Mouse (Mus musculus): ENCODE measurements around the gene Sash3. TPM values are rescaled to one million over a fixed set of nuclear protein-coding genes. Genes with fewer than 3 reads are reported as not detected.

Gene Sash3
- polyA plus RNA-seq (2012) = 0.58 and 0.84 TPM in 2 replicates

GRCm38 (mm10) chrX:48146262-48146661, at the start of gene Sash3:
Gene Sash3, plus strand, starts transcription at chrX:48146436.
- no peak for TF ChIP-seq GATA1 (IDR thresholded peaks at IDR 0.05; ENCODE audit: low read length)

- no peak for TF ChIP-seq GATA1 (IDR thresholded peaks at IDR 0.05; ENCODE audit: low read length)
These were observed 49.7 kb upstream of the Sash3 start for GRCm38 (mm10) chrX:48096580-48096979.

GRCm38 (mm10) chrX:48098470-48099129, 47.6 kb upstream of the Sash3 start:
- TF ChIP-seq GATA1 (IDR thresholded peaks at IDR 0.05; ENCODE audit: low read length) = no peak

- no peak for TF ChIP-seq GATA1 (IDR thresholded peaks at IDR 0.05; ENCODE audit: low read length)
These were observed 46.4 kb upstream of the Sash3 start for GRCm38 (mm10) chrX:48099871-48100270.

GRCm38 (mm10) chrX:48103256-48103655, 43.0 kb upstream of the Sash3 start:
- no peak for TF ChIP-seq GATA1 (IDR thresholded peaks at IDR 0.05; ENCODE audit: low read length)

GRCm38 (mm10) chrX:48104736-48105441, 41.3 kb upstream of the Sash3 start:
- no peak for TF ChIP-seq GATA1 (IDR thresholded peaks at IDR 0.05; ENCODE audit: low read length)

GRCm38 (mm10) chrX:48106226-48106625, 40.0 kb upstream of the Sash3 start:
- no peak for TF ChIP-seq GATA1 (IDR thresholded peaks at IDR 0.05; ENCODE audit: low read length)

GRCm38 (mm10) chrX:48108394-48109315, 37.6 kb upstream of the Sash3 start, which contains the start of gene Xpnpep2:
Gene Xpnpep2, plus strand, starts transcription at chrX:48108725.
- TF ChIP-seq GATA1 (IDR thresholded peaks at IDR 0.05; ENCODE audit: low read length) = no peak

GRCm38 (mm10) chrX:48109316-48109655, 37.0 kb upstream of the Sash3 start:
- no peak for TF ChIP-seq GATA1 (IDR thresholded peaks at IDR 0.05; ENCODE audit: low read length)

- TF ChIP-seq GATA1 (IDR thresholded peaks at IDR 0.05; ENCODE audit: low read length) = no peak
These were observed 26.9 kb upstream of the Sash3 start for GRCm38 (mm10) chrX:48119294-48119693.

- TF ChIP-seq GATA1 (IDR thresholded peaks at IDR 0.05; ENCODE audit: low read length) = peak; percentile 5
These were observed 21.8 kb upstream of the Sash3 start for GRCm38 (mm10) chrX:48124132-48125071.

- no peak for TF ChIP-seq GATA1 (IDR thresholded peaks at IDR 0.05; ENCODE audit: low read length)
These were observed 19.2 kb upstream of the Sash3 start for GRCm38 (mm10) chrX:48126903-48127476.

- no peak for TF ChIP-seq GATA1 (IDR thresholded peaks at IDR 0.05; ENCODE audit: low read length)
These were observed 18.6 kb upstream of the Sash3 start for GRCm38 (mm10) chrX:48127502-48128218.

- no peak for TF ChIP-seq GATA1 (IDR thresholded peaks at IDR 0.05; ENCODE audit: low read length)
These were observed 17.1 kb upstream of the Sash3 start for GRCm38 (mm10) chrX:48129167-48129566.
